Mouse (Mus musculus) thymus, adult 2 months (tissue): ENCODE measurements around the gene Cope. TPM values are rescaled to one million over a fixed set of nuclear protein-coding genes. Genes with fewer than 3 reads are reported as not detected.

ENCODE experiments used
- DNase-seq: peaks from one replicate; pipeline ENCODE4 v3.0.0; 2021
- H3K27ac ChIP-seq: fragments of 200-500 bp; 2 replicates; pipeline ENCODE4 v1.5.1; 2012; ENCODE audit warnings: low read length, control low read depth; ENCODE audit not compliant: control insufficient read depth, insufficient read depth
- H3K27me3 ChIP-seq: fragments of 200-500 bp; 2 replicates; pipeline ENCODE4 v1.6.1; 2012; ENCODE audit warnings: mild to moderate bottlenecking, low read length, moderate library complexity, mixed read lengths; ENCODE audit not compliant: control insufficient read depth, insufficient read depth
- H3K36me3 ChIP-seq: fragments of 200-500 bp; 2 replicates; pipeline ENCODE4 v1.6.1; 2012; ENCODE audit warnings: mild to moderate bottlenecking, low read length, moderate library complexity; ENCODE audit not compliant: control insufficient read depth, insufficient read depth
- H3K4me1 ChIP-seq: fragments of 200-500 bp; replicated peaks from 2 replicates; pipeline ENCODE4 v1.6.1; 2012; ENCODE audit warnings: low read length; ENCODE audit not compliant: control insufficient read depth, insufficient read depth
- H3K4me3 ChIP-seq: fragments of 200-500 bp; 2 replicates; pipeline ENCODE4 v1.5.1; 2012; ENCODE audit warnings: mild to moderate bottlenecking, low read length, control low read depth, moderate library complexity; ENCODE audit not compliant: control insufficient read depth, insufficient read depth
- CTCF ChIP-seq: fragments of 200-500 bp; IDR thresholded peaks from 2 replicates; pipeline ENCODE4 v1.5.1; 2012; ENCODE audit warnings: mild to moderate bottlenecking, control low read depth, low read length, moderate library complexity, borderline replicate concordance; ENCODE audit not compliant: control insufficient read depth, poor library complexity, insufficient read depth; ENCODE audit errors: extremely low read depth
- POLR2A ChIP-seq: fragments of 200-500 bp; IDR thresholded peaks from 2 replicates; pipeline ENCODE4 v1.6.1; 2012; ENCODE audit warnings: mild to moderate bottlenecking, low read length, control low read depth, moderate library complexity; ENCODE audit not compliant: control insufficient read depth, poor library complexity, insufficient read depth; ENCODE audit errors: extremely low read depth
- WGBS: fragments of 180-500 bp; shearing (Covaris S2); methylation state at CpG from one replicate; pipeline ENCODE4 v1.1.7; 2018; 5-methylcytosine and 5-hydroxymethylcytosine counted together
- polyA plus RNA-seq: library from polyadenylated mRNA; depleted of rRNA; stranded (reverse); fragments of >200 nt; gene quantifications from 2 replicates; pipeline ENCODE4 v1.2.3, GENCODE M21; 2012

Cope gene
- polyA plus RNA-seq, 1 experiment: 454 TPM

GRCm38 (mm10) chr8:70352000-70352384 is 49.7 kb downstream of the Cope start:
- H3K4me3 ChIP-seq: peak overlapping the region; percentile 75
- H3K27me3 ChIP-seq: no peaks in the 10 kb centered on the region
- no peak for DNase-seq
- peaks cover 31% of the 10 kb centered on the region for H3K4me1 ChIP-seq
- TF ChIP-seq POLR2A (no peak), CTCF (no peak)
- H3K36me3 ChIP-seq: no peaks in the 10 kb centered on the region
- WGBS: 25% methylated on average over 3 of the region's 3 CpGs
- no peak overlapping the region for H3K27ac ChIP-seq

DNA sequence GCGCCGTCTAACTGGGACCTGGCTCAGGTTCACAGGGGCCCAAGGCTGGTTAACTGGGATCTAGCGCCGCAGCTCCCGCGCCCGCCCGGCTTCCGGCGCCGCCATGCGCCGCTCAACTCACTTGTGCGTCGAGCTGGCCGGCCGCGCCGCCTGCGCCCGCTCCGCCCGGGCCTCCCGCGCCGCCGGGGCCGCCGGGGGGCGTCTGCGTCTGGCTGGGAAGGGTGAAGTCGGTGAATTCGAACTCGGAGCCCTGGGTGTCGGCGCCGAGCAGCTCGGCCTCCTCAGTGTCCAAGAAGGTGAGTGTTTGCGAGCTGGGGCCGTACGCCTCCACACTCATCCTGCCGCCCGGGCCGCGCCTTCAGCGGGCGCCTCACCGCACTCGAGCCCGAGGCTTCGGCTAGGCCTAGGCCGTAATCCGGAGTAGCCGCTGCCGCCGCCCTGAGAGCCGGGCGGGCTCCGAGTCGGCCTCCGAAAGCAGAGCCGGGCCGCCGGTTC is 50.4 kb downstream of the Cope start:
- peak; percentile 51 for DNase-seq

DNA sequence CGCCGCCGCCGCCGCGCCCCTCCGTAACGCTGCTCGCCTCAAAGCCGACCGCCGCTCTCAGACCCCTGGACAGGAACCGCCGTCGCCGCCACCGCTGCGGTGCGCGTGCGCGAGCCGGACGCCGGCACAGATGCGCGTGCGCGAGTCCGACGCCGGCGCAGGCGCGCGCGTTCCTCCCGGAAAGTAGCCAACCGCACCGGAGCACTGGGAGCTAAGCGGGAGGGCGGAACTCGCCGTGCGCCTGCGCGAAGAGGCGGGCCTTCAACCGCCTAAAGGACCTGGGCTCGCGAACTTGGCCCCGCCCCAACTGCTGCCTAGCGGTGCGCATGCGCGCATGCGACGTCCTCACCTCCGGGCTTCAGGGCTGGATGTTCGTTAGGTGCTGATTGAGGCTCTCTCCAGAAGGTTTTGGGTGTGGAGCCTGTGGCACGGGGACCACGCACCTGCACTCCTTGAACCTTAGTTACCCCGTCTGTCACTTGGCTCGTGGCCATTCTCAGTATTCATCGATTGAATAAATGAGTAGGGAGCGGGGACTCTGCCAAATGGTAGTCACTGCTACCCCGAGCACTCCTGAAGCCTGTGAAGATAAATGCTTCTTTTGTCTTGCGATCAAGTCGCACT is 51.0 kb downstream of the Cope start, which contains the start of gene Upf1:
Upf1 (minus strand) TSS at position 85 of the 624 bp plus-strand sequence.
- Histone ChIP-seq H3K36me3 (no peaks in the 10 kb centered on the region), H3K4me1 (peaks cover 31% of the 10 kb centered on the region), H3K4me3 (peak within 1 kb of the TSS; percentile 75), H3K27me3 (no peaks in the 10 kb centered on the region), H3K27ac (peak within 1 kb of the TSS; percentile 61)
- TF ChIP-seq POLR2A: peak; percentile 86
- TF ChIP-seq CTCF: peak; percentile 55; the same call in 1 of the 2 replicates
- peak; percentile 99 for DNase-seq
- under 1% methylated on average over 69 of the region's 69 CpGs for WGBS

More for the DNA sequence above, 50.4 kb downstream of the Cope start:
- no peaks in the 10 kb centered on the region for H3K36me3 ChIP-seq
- no peaks in the 10 kb centered on the region for H3K27me3 ChIP-seq
- peak overlapping the region; percentile 75 for H3K4me3 ChIP-seq
- TF ChIP-seq CTCF (no peak), POLR2A (no peak)
- no peak overlapping the region for H3K27ac ChIP-seq
- peaks cover 31% of the 10 kb centered on the region for H3K4me1 ChIP-seq
- under 1% methylated on average over 64 of the region's 64 CpGs for WGBS

- peak overlapping the region; percentile 61 for H3K27ac ChIP-seq
- peaks cover 31% of the 10 kb centered on the region for H3K4me1 ChIP-seq
- WGBS: 14% methylated on average over 4 of the region's 4 CpGs
- H3K4me3 ChIP-seq: peak overlapping the region; percentile 47
- no peak for DNase-seq
- TF ChIP-seq CTCF (no peak), POLR2A (no peak)
- no peaks in the 10 kb centered on the region for H3K27me3 ChIP-seq
- no peaks in the 10 kb centered on the region for H3K36me3 ChIP-seq
These were observed 51.7 kb downstream of the Cope start for GRCm38 (mm10) chr8:70354004-70354403.

- H3K36me3 ChIP-seq: no peaks in the 10 kb centered on the region
- DNase-seq: no peak
- WGBS: 94% methylated on average over 1 of the region's 1 CpGs
- no peak for TF ChIP-seq CTCF
- TF ChIP-seq POLR2A: no peak
- no peak overlapping the region for H3K27ac ChIP-seq
- H3K27me3 ChIP-seq: no peaks in the 10 kb centered on the region
- no peak overlapping the region for H3K4me3 ChIP-seq
- H3K4me1 ChIP-seq: peaks cover 22% of the 10 kb centered on the region
These were observed 53.8 kb downstream of the Cope start for GRCm38 (mm10) chr8:70356111-70356510.

DNA sequence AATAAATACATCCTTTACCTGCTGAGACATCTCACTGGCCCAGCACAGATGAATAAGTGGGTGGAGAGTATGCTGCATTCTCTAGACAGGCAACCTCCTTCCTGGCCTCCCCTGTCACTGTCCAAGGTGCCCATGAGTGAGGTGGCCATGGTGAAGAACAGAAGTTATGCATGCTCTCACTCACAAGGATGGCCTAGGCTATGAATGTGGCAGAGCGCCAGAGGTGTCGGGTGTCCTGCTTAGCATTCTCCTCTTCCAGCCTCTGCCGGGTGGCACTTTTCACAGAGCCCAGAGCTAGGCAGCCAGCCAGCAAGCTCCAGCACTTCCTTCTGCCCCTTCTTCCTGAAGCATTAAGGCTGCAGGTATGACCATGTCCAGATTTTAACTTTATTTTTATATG is 57.1 kb downstream of the Cope start:
- Histone ChIP-seq H3K4me1 (no peaks in the 10 kb centered on the region), H3K27me3 (no peaks in the 10 kb centered on the region), H3K27ac (no peak overlapping the region), H3K36me3 (no peaks in the 10 kb centered on the region), H3K4me3 (no peak overlapping the region)
- WGBS: 91% methylated on average over 3 of the region's 3 CpGs
- no peak for DNase-seq
- no peak for TF ChIP-seq POLR2A
- TF ChIP-seq CTCF: no peak

DNA sequence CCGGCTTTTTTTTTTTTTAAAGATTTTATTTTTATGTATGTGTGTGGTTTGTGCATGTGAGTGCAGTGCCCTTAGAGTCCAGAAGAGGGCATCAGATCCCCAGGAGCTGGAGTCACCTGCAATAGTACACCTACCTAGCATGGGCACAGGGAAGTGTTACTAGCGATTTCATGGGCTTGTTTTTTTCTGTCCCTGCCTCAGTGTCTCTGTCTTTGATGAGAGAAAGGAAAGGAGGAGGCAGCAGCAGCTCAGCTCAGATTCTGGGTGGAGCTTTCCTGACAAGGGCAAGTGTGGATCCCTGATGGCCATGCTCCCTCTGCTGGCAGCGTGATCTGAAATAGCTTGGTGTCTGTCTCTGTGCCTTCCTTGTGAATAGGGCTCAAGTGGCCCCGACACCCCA is 58.5 kb downstream of the Cope start:
- peak; percentile 22 for DNase-seq
- TF ChIP-seq POLR2A: no peak
- 0 out of 2 replicates have a peak, but pooled peaks have one; percentile 12 for TF ChIP-seq CTCF
- H3K4me3 ChIP-seq: no peak overlapping the region
- no peak overlapping the region for H3K27ac ChIP-seq
- H3K27me3 ChIP-seq: no peaks in the 10 kb centered on the region
- 72% methylated on average over 4 of the region's 4 CpGs for WGBS
- H3K36me3 ChIP-seq: no peaks in the 10 kb centered on the region
- no peaks in the 10 kb centered on the region for H3K4me1 ChIP-seq
